Mouse (Mus musculus) megakaryocyte-erythroid progenitor cell, adult 5 weeks (primary cell): Measurements from ENCODE around the gene Gm4779. TPM values are rescaled to one million over a fixed set of nuclear protein-coding genes. Genes with fewer than 3 reads are reported as not detected.

Experiments
- polyA plus RNA-seq: library from polyadenylated mRNA; stranded (reverse); fragments of >175 nt; gene quantifications from 2 replicates; pipeline ENCODE4 v1.2.3, GENCODE M21; 2012

The Gm4779 gene
- 0.05 and 0.11 TPM in 2 replicates for polyA plus RNA-seq

DNA sequence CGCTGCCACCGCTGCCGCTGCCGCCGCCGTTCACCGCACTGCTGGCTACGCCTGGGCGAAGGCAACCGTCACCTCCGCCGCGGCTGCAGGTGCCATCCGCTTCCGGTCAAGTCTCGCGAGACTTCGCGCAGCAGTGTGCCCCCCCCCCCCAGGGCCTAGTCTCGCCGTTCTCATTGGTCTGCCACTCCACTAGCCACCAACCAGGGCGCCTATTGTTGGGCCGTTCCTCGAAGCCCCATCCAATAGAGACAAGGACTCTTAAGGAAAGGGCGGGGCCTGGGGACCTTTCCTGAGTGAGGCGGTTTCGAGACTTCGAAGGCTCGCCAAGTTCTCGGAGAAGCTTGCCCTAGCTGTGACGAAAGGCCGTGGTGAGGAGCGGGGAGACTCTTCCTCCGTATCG is at the start of gene Gm4779, which contains the start of gene 8030474K03Rik:
Gene Gm4779 (minus strand): TSS at position 82 of the 400 bp plus-strand sequence.
Gene 8030474K03Rik (plus strand): TSS at position 315 of the 400 bp plus-strand sequence.

Other genes starting within 250 kb of the Gm4779 start
- 2.5 and 3.3 TPM in 2 replicates for gene Ogt, start 154.4 kb downstream of the Gm4779 start, polyA plus RNA-seq
- gene Cxcr3, start 60.2 kb downstream of the Gm4779 start, polyA plus RNA-seq: 0.27 and 0.49 TPM in 2 replicates
- gene 8030474K03Rik, start 233 bp upstream of the Gm4779 start, polyA plus RNA-seq: 0.06 and 0.13 TPM in 2 replicates
- gene Nhsl2, start 55.0 kb upstream of the Gm4779 start, polyA plus RNA-seq: 1.8 and 2.0 TPM in 2 replicates